Mouse (Mus musculus): ENCODE data around the gene Acbd4. TPM values are rescaled to one million over a fixed set of nuclear protein-coding genes. Genes with fewer than 3 reads are reported as not detected.

The Acbd4 gene
- total and polyA plus RNA-seq, 2 experiments from 2014 or later, result 16.3 to 21.6 TPM

DNA sequence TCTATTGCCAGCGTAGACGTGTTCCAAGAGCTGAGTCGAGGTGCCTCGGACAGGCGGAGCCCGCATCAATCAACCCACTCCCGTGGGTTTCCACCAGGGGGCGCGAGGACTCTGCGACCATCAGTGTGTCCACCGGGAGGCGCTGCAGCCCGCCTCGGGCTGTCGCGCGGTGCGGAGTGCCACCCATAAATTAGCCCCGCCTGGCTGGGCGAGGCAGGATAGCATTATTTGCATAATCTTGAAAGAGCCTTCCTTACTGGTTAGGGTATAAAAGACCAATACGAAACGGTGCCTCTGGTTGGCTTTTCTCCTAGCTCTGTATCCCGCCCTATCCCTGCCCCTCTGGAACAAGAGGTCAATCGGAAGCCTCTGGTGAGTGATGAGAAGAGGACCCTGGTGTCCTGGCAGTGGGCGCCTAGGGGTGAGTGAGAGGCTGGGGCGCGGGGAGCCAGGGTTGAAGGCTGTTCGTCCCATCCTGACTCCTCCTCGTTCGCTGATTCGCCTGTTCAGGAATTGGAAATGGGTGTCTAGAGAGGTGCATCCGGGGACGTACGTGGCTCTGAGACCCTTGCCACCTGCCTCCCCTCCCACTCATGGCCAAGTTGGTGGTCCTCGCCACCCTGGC, 1.4 kb downstream of the Acbd4 start:
- Histone ChIP-seq H3K36me3 (replicated peaks; ENCODE audit: control insufficient read depth, insufficient read depth, low read length) (no peaks in the 10 kb centered on the region; the same call in 1 of the 2 replicates), H3K27me3 (ENCODE audit: control insufficient read depth, insufficient read depth, low read length) (no peaks in the 10 kb centered on the region), H3K9me3 (replicated peaks; ENCODE audit: control insufficient read depth, low read length) (no peaks in the 10 kb centered on the region), H3K4me1 (ENCODE audit: control insufficient read depth, insufficient read depth) (peaks cover 27% of the 10 kb centered on the region), H3K4me2 (ENCODE audit: low read depth, low read length) (peak overlapping the region; percentile 82), H3K27ac (ENCODE audit: low read depth) (peak overlapping the region; percentile 61), H3K4me3 (ENCODE audit: low read depth, low read length) (peak overlapping the region; percentile 74), H3K9ac (replicated peaks; ENCODE audit: low read depth, low read length) (peak overlapping the region; percentile 49; the same call in 1 of the 2 replicates)
- ATAC-seq (ENCODE audit: insufficient read depth, low read depth), result peak; percentile 90
- DNase-seq (ENCODE audit: low spot score), result peak; percentile 98
- TF ChIP-seq EP300 (IDR thresholded peaks at IDR 0.05; ENCODE audit: low read depth) (peak; percentile 63), CTCF (IDR thresholded peaks at IDR 0.05; ENCODE audit: low read depth) (peak; percentile 100)
- WGBS, result 2% methylated on average over 34 of the region's 35 CpGs

- no peak for TF ChIP-seq EP300 (IDR thresholded peaks at IDR 0.05; ENCODE audit: low read depth)
- no peak for TF ChIP-seq CTCF (IDR thresholded peaks at IDR 0.05; ENCODE audit: low read depth)
- WGBS, result 55% methylated on average over 8 of the region's 8 CpGs
- peak overlapping the region; percentile 74 for H3K4me3 ChIP-seq (ENCODE audit: low read depth, low read length)
- H3K4me1 ChIP-seq (ENCODE audit: control insufficient read depth, insufficient read depth), result peaks cover 23% of the 10 kb centered on the region
- H3K27ac ChIP-seq (ENCODE audit: low read depth), result no peak overlapping the region
- DNase-seq (ENCODE audit: low spot score) (no peak), ATAC-seq (ENCODE audit: insufficient read depth, low read depth) (no peak)
- H3K36me3 ChIP-seq (replicated peaks; ENCODE audit: control insufficient read depth, insufficient read depth, low read length), result no peaks in the 10 kb centered on the region; the same call in 1 of the 2 replicates
- no peaks in the 10 kb centered on the region for H3K9me3 ChIP-seq (replicated peaks; ENCODE audit: control insufficient read depth, low read length)
- no peaks in the 10 kb centered on the region for H3K27me3 ChIP-seq (ENCODE audit: control insufficient read depth, insufficient read depth, low read length)
- H3K9ac ChIP-seq (replicated peaks; ENCODE audit: low read depth, low read length), result 0 out of 2 replicates have a peak overlapping the region, but pooled peaks have one; percentile 49
- peak overlapping the region; percentile 82 for H3K4me2 ChIP-seq (ENCODE audit: low read depth, low read length)
Measured at GRCm38 (mm10) chr11:103103621-103104020, 2.1 kb downstream of the Acbd4 start.

- H3K9ac ChIP-seq (replicated peaks; ENCODE audit: low read depth, low read length), result no peak overlapping the region
- WGBS, result 74% methylated on average over 7 of the region's 7 CpGs
- H3K4me3 ChIP-seq (ENCODE audit: low read depth, low read length), result no peak overlapping the region
- no peaks in the 10 kb centered on the region for H3K9me3 ChIP-seq (replicated peaks; ENCODE audit: control insufficient read depth, low read length)
- H3K27ac ChIP-seq (ENCODE audit: low read depth), result no peak overlapping the region
- no peaks in the 10 kb centered on the region for H3K27me3 ChIP-seq (ENCODE audit: control insufficient read depth, insufficient read depth, low read length)
- DNase-seq (ENCODE audit: low spot score) (no peak), ATAC-seq (ENCODE audit: insufficient read depth, low read depth) (no peak)
- H3K36me3 ChIP-seq (replicated peaks; ENCODE audit: control insufficient read depth, insufficient read depth, low read length), result no peaks in the 10 kb centered on the region; the same call in 1 of the 2 replicates
- H3K4me1 ChIP-seq (ENCODE audit: control insufficient read depth, insufficient read depth), result peaks cover 18% of the 10 kb centered on the region
- TF ChIP-seq CTCF (IDR thresholded peaks at IDR 0.05; ENCODE audit: low read depth) (no peak), EP300 (IDR thresholded peaks at IDR 0.05; ENCODE audit: low read depth) (no peak)
- no peak overlapping the region for H3K4me2 ChIP-seq (ENCODE audit: low read depth, low read length)
Measured at GRCm38 (mm10) chr11:103104469-103104868, 3.0 kb downstream of the Acbd4 start.

DNA sequence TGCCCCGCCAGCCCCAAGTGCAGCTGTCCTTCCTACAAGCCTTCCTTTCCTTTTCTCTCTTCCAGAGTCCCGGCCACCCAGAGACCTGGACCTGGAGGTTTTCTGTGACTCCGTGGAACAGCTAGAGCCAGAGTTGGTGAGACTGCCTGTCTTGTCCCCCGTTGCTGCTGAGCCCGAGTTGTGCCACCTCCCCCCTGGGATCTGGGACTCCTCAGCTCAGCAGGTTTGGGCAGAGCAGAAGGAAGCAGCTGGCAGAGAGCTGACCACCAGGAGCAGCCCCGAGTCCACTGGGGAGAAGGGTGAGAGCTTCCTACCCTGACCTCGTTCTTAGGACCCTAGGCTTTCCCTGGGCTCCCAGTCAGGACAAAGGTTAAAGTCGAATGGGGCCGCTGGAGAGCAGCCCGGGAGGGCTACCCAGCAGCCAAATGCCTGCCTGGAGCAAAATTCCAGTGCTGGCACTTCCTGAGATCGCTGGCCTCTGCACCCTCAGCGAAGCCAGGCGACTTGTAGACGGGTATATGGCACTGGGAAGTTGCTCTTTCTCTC, 3.8 kb downstream of the Acbd4 start:
- Histone ChIP-seq H3K4me1 (ENCODE audit: control insufficient read depth, insufficient read depth) (peaks cover 16% of the 10 kb centered on the region), H3K27me3 (ENCODE audit: control insufficient read depth, insufficient read depth, low read length) (no peaks in the 10 kb centered on the region), H3K27ac (ENCODE audit: low read depth) (no peak overlapping the region; the same call in 1 of the 2 replicates), H3K36me3 (replicated peaks; ENCODE audit: control insufficient read depth, insufficient read depth, low read length) (no peaks in the 10 kb centered on the region; the same call in 1 of the 2 replicates), H3K9me3 (replicated peaks; ENCODE audit: control insufficient read depth, low read length) (no peaks in the 10 kb centered on the region), H3K4me2 (ENCODE audit: low read depth, low read length) (no peak overlapping the region), H3K4me3 (ENCODE audit: low read depth, low read length) (no peak overlapping the region), H3K9ac (replicated peaks; ENCODE audit: low read depth, low read length) (no peak overlapping the region)
- 55% methylated on average over 14 of the region's 14 CpGs for WGBS
- DNase-seq (ENCODE audit: low spot score) (no peak), ATAC-seq (ENCODE audit: insufficient read depth, low read depth) (no peak)
- TF ChIP-seq CTCF (IDR thresholded peaks at IDR 0.05; ENCODE audit: low read depth), result no peak
- TF ChIP-seq EP300 (IDR thresholded peaks at IDR 0.05; ENCODE audit: low read depth), result no peak

- no peak overlapping the region for H3K4me3 ChIP-seq (ENCODE audit: low read depth, low read length)
- ATAC-seq (ENCODE audit: insufficient read depth, low read depth), result no peak
- no peak overlapping the region for H3K9ac ChIP-seq (replicated peaks; ENCODE audit: low read depth, low read length)
- peak overlapping the region; percentile 8; the same call in 1 of the 2 replicates for H3K27ac ChIP-seq (ENCODE audit: low read depth)
- TF ChIP-seq CTCF (IDR thresholded peaks at IDR 0.05; ENCODE audit: low read depth), result no peak
- TF ChIP-seq EP300 (IDR thresholded peaks at IDR 0.05; ENCODE audit: low read depth), result no peak
- no peaks in the 10 kb centered on the region for H3K9me3 ChIP-seq (replicated peaks; ENCODE audit: control insufficient read depth, low read length)
- no peaks in the 10 kb centered on the region; the same call in 1 of the 2 replicates for H3K36me3 ChIP-seq (replicated peaks; ENCODE audit: control insufficient read depth, insufficient read depth, low read length)
- no peak overlapping the region for H3K4me2 ChIP-seq (ENCODE audit: low read depth, low read length)
- H3K27me3 ChIP-seq (ENCODE audit: control insufficient read depth, insufficient read depth, low read length), result no peaks in the 10 kb centered on the region
- H3K4me1 ChIP-seq (ENCODE audit: control insufficient read depth, insufficient read depth), result peaks cover 12% of the 10 kb centered on the region
- DNase-seq (ENCODE audit: low spot score), result no peak
- WGBS, result 84% methylated on average over 6 of the region's 6 CpGs
Measured at GRCm38 (mm10) chr11:103105810-103106209, 4.3 kb downstream of the Acbd4 start.

All from heart, postnatal 0 days (tissue).